Mouse (Mus musculus) heart, embryonic 14.5 days (tissue): Measurements from ENCODE around the gene Dnaja1. TPM values are rescaled to one million over a fixed set of nuclear protein-coding genes. Genes with fewer than 3 reads are reported as not detected.

Experiments used
- ATAC-seq: fragments of 200-750 bp; cut with Nextera tagmentation; 2 replicates; pipeline ENCODE4 v1.8.0; 2017; ENCODE audit warnings: low read depth, moderate TSS enrichment; ENCODE audit not compliant: insufficient number of reproducible peaks, insufficient read depth, low FRiP score
- H3K27ac ChIP-seq, 2 experiments: fragments of 200-500 bp in 1 of 2; fragments of 300-500 bp in 1 of 2; sonication (generic) in 1 of 2; replicated peaks in 1 of 2; 2 replicates each; pipeline ENCODE4 v1.5.1; 2012 to 2014; ENCODE audit warnings: low read depth in 2 of 2, low read length in 2 of 2, control low read depth in 1 of 2, mild to moderate bottlenecking in 1 of 2, mixed read lengths in 1 of 2; ENCODE audit not compliant: control insufficient read depth in 1 of 2, insufficient read depth in 1 of 2
- H3K27me3 ChIP-seq: fragments of 300-500 bp; sonication (generic); 2 replicates; pipeline ENCODE4 v1.6.1; 2014; ENCODE audit warnings: mild to moderate bottlenecking, low read length, control low read depth; ENCODE audit not compliant: control insufficient read depth, insufficient read depth
- H3K36me3 ChIP-seq: fragments of 300-500 bp; sonication (generic); 2 replicates; pipeline ENCODE4 v1.6.1; 2014; ENCODE audit warnings: mild to moderate bottlenecking, control low read depth, low read length, mixed read lengths; ENCODE audit not compliant: control insufficient read depth, insufficient read depth
- H3K4me1 ChIP-seq, 2 experiments: fragments of 200-500 bp in 1 of 2; fragments of 300-500 bp in 1 of 2; sonication (generic) in 1 of 2; 2 replicates each; pipeline ENCODE4 v1.6.1; 2012 to 2014; ENCODE audit warnings: low read length in 2 of 2, control low read depth in 1 of 2, mixed read lengths in 1 of 2; ENCODE audit not compliant: control insufficient read depth in 2 of 2, insufficient read depth in 2 of 2
- H3K4me2 ChIP-seq: fragments of 300-500 bp; sonication (generic); 2 replicates; pipeline ENCODE4 v1.6.1; 2014; ENCODE audit warnings: mild to moderate bottlenecking, low read length
- H3K4me3 ChIP-seq, 2 experiments: fragments of 200-500 bp in 1 of 2; fragments of 300-500 bp in 1 of 2; sonication (generic) in 1 of 2; 2 replicates each; pipeline ENCODE4 v1.5.1; 2012 to 2014; ENCODE audit warnings: low read length in 2 of 2, mild to moderate bottlenecking in 2 of 2, control low read depth in 1 of 2, low read depth in 1 of 2, moderate library complexity in 1 of 2; ENCODE audit not compliant: control insufficient read depth in 1 of 2, insufficient read depth in 1 of 2
- H3K9ac ChIP-seq: fragments of 300-500 bp; sonication (generic); 2 replicates; pipeline ENCODE4 v1.6.1; 2014; ENCODE audit warnings: mild to moderate bottlenecking, low read length
- H3K9me3 ChIP-seq: fragments of 300-500 bp; sonication (generic); 2 replicates; pipeline ENCODE4 v1.6.1; 2016; ENCODE audit warnings: low read length, control low read depth; ENCODE audit not compliant: control insufficient read depth
- WGBS: fragments of 180-500 bp; shearing (Covaris S2); extraction: QIAGEN DNeasy Blood & Tissue Kit; methylation state at CpG from one replicate; pipeline ENCODE4 v1.1.7; 2014; 5-methylcytosine and 5-hydroxymethylcytosine counted together
- polyA plus RNA-seq: library from polyadenylated mRNA; unstranded; fragments of >200 nt; fragmentation: Nextera tagmentation; extraction: Ambion mirVana; gene quantifications from 2 replicates; pipeline ENCODE4 v1.2.1, GENCODE M21; 2014

The Dnaja1 gene
- polyA plus RNA-seq, 1 experiment from 2014 or later = 218 TPM

DNA sequence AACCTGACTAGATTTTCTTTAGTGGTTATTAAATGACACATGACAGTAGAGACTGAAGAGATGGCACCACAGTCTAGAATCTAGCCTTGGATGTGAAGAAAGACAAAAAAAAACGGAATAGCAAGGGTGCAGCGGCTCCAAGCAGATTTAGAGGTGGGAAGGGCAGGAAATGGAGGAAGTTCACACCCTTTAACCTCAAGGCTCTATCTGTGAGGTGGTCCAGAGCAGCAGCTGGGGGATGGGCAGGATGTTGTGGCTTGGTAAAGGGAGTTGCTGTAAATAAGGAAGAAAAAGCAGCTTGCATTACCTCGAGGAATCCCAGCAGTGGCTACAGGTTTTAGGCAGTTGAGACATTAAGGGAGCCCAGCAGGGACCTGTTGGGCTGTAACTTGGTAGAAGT, 59.2 kb downstream of the Dnaja1 start:
- H3K4me2 ChIP-seq = no peak overlapping the region
- H3K9me3 ChIP-seq = no peaks in the 10 kb centered on the region
- H3K4me1 ChIP-seq = peaks cover 10 to 13% of the 10 kb centered on the region in 2 experiments
- H3K9ac ChIP-seq = no peak overlapping the region
- 9% methylated on average over 3 of the region's 3 CpGs for WGBS
- H3K27me3 ChIP-seq = no peaks in the 10 kb centered on the region
- H3K36me3 ChIP-seq = no peaks in the 10 kb centered on the region
- H3K4me3 ChIP-seq = no peak overlapping the region
- ATAC-seq = no peak
- H3K27ac ChIP-seq = peak overlapping the region in 1 of 2 experiments; percentile 29; a peak in 2 of 4 replicates

DNA sequence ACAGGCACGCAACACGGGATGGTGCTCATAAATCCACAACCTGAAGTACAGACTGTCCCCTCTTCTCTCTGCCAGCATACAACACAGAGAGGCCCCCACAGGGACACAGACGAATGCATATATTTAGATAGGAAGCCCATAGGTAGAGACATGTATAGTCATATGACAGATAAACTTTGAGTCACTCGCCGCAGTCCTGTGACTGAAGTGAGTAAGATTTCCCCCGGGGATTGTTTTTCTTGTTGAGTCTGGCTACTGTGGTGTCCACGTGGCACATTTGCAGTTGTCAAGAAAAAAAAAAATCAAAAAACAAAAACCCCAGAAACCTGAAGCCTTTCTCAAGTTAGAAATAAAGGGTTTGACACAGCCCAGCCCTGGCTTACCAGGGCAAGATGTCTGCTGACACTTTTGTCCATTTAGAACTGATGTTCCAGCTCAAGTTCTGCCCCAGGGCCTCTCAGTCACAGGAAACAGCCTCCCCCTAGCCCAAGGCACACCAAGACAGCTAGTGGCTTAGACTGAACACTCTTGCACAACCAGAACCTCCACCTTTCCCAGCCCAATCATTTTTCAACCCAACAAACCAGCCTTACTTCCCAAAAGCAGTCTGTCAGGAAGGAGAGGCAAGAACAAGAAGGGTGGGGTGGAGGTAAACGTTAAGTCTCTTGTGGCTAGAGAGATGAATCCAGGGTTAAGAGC, 60.0 kb downstream of the Dnaja1 start:
- Histone ChIP-seq H3K27ac (peak overlapping the region; percentile 4 to 38; a peak in 3 of 4 replicates), H3K4me3 (no peak overlapping the region), H3K4me1 (peaks cover 10 to 13% of the 10 kb centered on the region in 2 experiments), H3K27me3 (no peaks in the 10 kb centered on the region), H3K9me3 (no peaks in the 10 kb centered on the region), H3K9ac (0 out of 2 replicates have a peak overlapping the region, but pooled peaks have one; percentile 27), H3K36me3 (no peaks in the 10 kb centered on the region), H3K4me2 (no peak overlapping the region)
- no peak for ATAC-seq
- 35% methylated on average over 8 of the region's 8 CpGs for WGBS

DNA sequence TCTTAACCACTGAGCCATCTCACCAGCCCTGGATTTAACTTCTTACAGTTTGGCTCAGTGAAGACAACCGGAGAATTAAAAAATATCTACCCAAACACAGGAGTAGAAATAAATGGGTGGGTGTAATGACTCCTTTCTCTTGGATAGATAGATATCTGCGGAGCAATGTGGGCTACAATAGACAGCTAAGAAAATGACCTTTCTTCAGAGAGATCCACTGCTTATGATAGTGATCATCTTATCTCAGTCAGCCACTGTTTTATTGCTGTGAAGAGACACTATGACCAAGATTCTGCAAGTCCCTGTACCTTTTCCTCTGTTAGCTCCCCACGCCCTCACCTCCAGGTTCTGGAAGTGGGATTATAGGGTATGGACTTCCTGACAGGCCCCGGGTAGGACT, 61.1 kb downstream of the Dnaja1 start:
- no peak for ATAC-seq
- H3K9me3 ChIP-seq = no peaks in the 10 kb centered on the region
- H3K27me3 ChIP-seq = no peaks in the 10 kb centered on the region
- H3K36me3 ChIP-seq = no peaks in the 10 kb centered on the region
- H3K4me1 ChIP-seq = peaks cover 10 to 13% of the 10 kb centered on the region in 2 experiments
- 85% methylated on average over 4 of the region's 4 CpGs for WGBS
- H3K27ac ChIP-seq = no peak overlapping the region
- H3K9ac ChIP-seq = no peak overlapping the region
- no peak overlapping the region for H3K4me3 ChIP-seq
- no peak overlapping the region for H3K4me2 ChIP-seq

DNA sequence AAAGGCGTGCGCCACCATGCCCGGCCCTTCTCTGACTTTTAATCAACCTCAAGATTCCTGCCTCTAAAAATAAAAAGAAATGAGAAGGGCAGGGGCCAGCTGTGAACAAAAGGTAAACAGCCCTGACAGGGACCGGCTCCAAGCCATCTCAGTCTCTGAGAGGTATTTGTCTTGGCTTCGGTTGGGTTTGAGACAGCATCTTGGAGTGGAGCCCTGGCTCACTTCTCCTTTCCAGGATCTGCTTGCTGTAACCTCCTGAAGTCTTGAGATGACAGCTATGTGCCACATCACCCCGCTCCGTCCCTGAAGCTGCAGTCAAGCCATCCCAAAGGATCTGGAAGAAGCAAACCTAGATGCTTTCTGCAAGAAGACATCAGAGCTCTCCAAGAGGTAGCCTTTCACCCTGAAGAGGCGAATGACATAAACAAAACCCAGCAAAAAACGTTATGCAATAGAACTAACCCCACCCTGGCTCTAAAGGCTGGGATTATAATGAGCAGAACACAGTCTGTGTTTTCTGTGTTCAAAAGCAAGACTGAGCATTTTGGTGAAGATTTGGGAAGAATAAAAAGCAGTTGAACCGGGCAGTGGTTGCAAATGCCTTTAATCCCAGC, 62.7 kb downstream of the Dnaja1 start:
- Histone ChIP-seq H3K27me3 (no peaks in the 10 kb centered on the region), H3K9ac (no peak overlapping the region), H3K4me3 (no peak overlapping the region), H3K27ac (no peak overlapping the region), H3K9me3 (no peaks in the 10 kb centered on the region), H3K4me2 (no peak overlapping the region), H3K36me3 (no peaks in the 10 kb centered on the region), H3K4me1 (peaks cover 10 to 13% of the 10 kb centered on the region in 2 experiments)
- no peak for ATAC-seq
- 63% methylated on average over 10 of the region's 10 CpGs for WGBS

DNA sequence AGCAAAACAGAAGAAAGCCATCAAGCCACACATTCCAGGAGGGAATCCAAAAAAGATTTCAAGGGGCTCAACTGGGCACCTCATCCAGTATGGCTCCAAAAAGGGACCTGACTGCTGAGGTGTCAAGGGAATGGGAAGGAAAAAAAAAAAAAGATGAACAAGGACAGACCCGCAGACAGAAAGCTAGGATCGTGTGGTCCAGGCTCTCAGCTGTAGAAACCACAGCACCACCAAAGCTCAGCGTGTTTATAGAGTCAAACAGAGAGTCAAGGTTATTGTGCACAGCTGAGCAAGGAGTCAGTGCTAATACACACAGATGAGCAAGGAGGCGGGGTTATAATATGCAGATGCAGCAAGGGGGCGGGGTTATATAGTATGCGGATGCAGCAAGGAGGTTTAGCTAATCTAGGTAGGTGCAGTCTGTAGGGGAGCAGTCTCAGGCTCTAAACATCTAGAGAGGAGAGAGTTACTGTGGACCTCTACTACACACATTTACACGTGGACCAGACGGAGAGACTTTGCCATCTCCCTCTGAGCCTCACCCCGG, 63.7 kb downstream of the Dnaja1 start:
- no peak overlapping the region for H3K27ac ChIP-seq
- H3K4me1 ChIP-seq = peaks cover 10 to 13% of the 10 kb centered on the region in 2 experiments
- no peak; the same call in 1 of the 2 replicates for ATAC-seq
- no peak overlapping the region for H3K4me2 ChIP-seq
- H3K4me3 ChIP-seq = no peak overlapping the region
- 71% methylated on average over 9 of the region's 9 CpGs for WGBS
- H3K27me3 ChIP-seq = no peaks in the 10 kb centered on the region
- no peak overlapping the region for H3K9ac ChIP-seq
- no peaks in the 10 kb centered on the region for H3K9me3 ChIP-seq
- H3K36me3 ChIP-seq = no peaks in the 10 kb centered on the region

DNA sequence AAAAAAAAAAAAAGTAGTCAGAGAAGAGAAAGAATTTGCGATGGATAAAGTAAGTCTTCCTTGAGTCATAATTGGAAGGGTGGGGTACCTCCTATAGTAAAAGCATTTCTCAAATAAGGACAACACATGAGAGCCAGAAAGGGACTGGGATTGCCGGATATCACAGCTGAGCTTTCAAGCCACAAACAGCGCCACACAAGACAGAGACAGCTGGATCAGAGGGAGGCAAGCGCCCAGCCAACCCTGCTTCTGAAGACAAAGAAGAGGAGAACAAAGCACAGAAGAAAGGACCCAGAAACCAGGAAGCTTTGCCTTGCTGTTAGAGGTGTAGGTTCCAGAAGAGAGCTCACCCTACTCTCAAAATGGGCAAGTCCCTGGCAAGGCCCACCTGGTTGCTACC, 64.6 kb downstream of the Dnaja1 start:
- ATAC-seq = no peak
- 83% methylated on average over 4 of the region's 4 CpGs for WGBS
- no peaks in the 10 kb centered on the region for H3K36me3 ChIP-seq
- H3K4me2 ChIP-seq = no peak overlapping the region
- no peaks in the 10 kb centered on the region for H3K9me3 ChIP-seq
- H3K9ac ChIP-seq = no peak overlapping the region
- H3K27me3 ChIP-seq = no peaks in the 10 kb centered on the region
- H3K27ac ChIP-seq = no peak overlapping the region
- H3K4me3 ChIP-seq = no peak overlapping the region
- peaks cover 7 to 10% of the 10 kb centered on the region in 2 experiments for H3K4me1 ChIP-seq
